Mouse (Mus musculus) cortical plate, adult 2 months (tissue): Measurements from ENCODE around the gene Rab31. TPM values are rescaled to one million over a fixed set of nuclear protein-coding genes. Genes with fewer than 3 reads are reported as not detected.

Experiments
- H3K27ac ChIP-seq: fragments of 200-500 bp; 2 replicates; pipeline ENCODE4 v1.5.1; 2012; ENCODE audit warnings: low read length, control low read depth, inconsistent platforms; ENCODE audit not compliant: insufficient read depth
- H3K4me1 ChIP-seq: fragments of 200-500 bp; 2 replicates; pipeline ENCODE4 v1.6.1; 2011; ENCODE audit warnings: low read length; ENCODE audit not compliant: control insufficient read depth, insufficient read depth
- H3K4me3 ChIP-seq: fragments of 200-500 bp; 2 replicates; pipeline ENCODE4 v1.5.1; 2011; ENCODE audit warnings: mild to moderate bottlenecking, low read length, control low read depth; ENCODE audit not compliant: insufficient read depth
- CTCF ChIP-seq: fragments of 200-500 bp; IDR thresholded peaks from 2 replicates; pipeline ENCODE4 v1.5.1; 2011; ENCODE audit warnings: mild to moderate bottlenecking, control low read depth, low read length; ENCODE audit not compliant: insufficient read depth; ENCODE audit errors: extremely low read depth
- POLR2A ChIP-seq: fragments of 200-500 bp; IDR thresholded peaks from 2 replicates; pipeline ENCODE4 v1.6.1; 2011; ENCODE audit warnings: mild to moderate bottlenecking, low read length, control low read depth; ENCODE audit not compliant: insufficient read depth; ENCODE audit errors: extremely low read depth
- polyA plus RNA-seq: library from polyadenylated mRNA; depleted of rRNA; stranded (reverse); fragments of >200 nt; gene quantifications from 2 replicates; pipeline ENCODE4 v1.2.3, GENCODE M21; 2012; rRNA removed

Rab31 gene
- polyA plus RNA-seq, 1 experiment: 84.6 TPM

DNA sequence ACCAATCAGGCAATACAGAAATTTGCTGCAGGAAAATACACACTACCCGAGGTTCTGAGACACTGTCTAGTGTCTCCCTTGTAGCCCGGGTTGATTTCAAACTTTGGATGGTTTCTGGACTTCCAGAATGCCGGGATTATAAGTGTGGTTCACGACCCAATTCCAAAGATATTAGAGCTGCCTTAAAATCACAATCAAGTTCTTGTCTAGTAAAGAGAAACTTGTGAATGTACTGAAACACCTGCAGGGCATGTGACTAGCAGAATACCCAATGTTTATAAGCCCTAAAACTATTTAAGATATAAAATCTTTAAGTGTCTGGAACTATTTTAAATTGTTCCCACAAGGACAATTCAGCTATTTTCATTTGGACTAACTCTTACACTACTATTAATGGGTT is 160.8 kb downstream of the Rab31 start:
- H3K27ac ChIP-seq: no peak overlapping the region
- peaks cover 16% of the 10 kb centered on the region for H3K4me1 ChIP-seq
- TF ChIP-seq POLR2A: no peak
- TF ChIP-seq CTCF: no peak
- peak overlapping the region; percentile 72; the same call in 1 of the 2 replicates for H3K4me3 ChIP-seq

- H3K4me3 ChIP-seq: no peak overlapping the region
- TF ChIP-seq POLR2A (no peak), CTCF (no peak)
- peaks cover 18% of the 10 kb centered on the region for H3K4me1 ChIP-seq
- H3K27ac ChIP-seq: no peak overlapping the region
Measured at GRCm38 (mm10) chr17:65608743-65609142, 163.8 kb downstream of the Rab31 start.

- TF ChIP-seq POLR2A: no peak
- TF ChIP-seq CTCF: no peak
- no peak overlapping the region for H3K27ac ChIP-seq
- no peak overlapping the region for H3K4me3 ChIP-seq
- peaks cover 18% of the 10 kb centered on the region for H3K4me1 ChIP-seq
Measured at GRCm38 (mm10) chr17:65608312-65608687, 164.3 kb downstream of the Rab31 start.

DNA sequence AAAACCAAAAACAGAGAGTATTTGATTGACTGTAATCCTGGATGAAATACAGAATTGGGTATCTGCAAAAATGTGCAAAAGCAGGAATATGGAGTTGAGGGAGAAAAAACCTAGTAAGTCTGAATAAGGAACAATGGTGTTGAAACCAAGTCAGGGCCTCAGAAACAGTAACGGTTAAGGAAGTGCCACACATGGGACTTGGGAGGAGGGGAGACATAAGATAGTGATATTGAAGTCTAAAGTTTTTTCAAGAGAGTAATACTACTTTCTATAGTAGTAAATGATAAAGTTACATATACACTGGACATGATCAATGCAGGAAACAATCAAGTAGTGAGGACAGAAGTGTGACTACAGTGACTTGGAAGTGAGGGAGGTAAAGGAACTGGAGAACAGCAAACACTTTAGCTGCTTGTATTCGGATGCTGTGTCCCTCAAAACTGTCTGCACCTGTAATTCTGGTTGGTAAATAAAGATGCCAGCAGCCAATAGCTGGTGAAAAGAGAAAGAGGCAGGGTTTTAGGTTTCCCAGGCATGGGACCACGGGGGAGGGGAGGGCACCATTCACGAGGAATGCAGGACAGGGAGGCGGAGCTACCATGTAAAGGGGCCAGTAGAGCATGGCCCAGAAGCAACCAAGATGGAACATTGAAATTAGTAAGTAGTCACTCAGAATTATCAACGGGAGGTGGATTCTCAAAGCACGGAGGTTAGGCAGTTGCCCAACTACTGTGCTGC is 164.8 kb downstream of the Rab31 start:
- H3K27ac ChIP-seq: no peak overlapping the region
- no peak overlapping the region for H3K4me3 ChIP-seq
- peaks cover 18% of the 10 kb centered on the region for H3K4me1 ChIP-seq
- TF ChIP-seq POLR2A (no peak), CTCF (no peak)

- Histone ChIP-seq H3K4me3 (no peak overlapping the region), H3K27ac (no peak overlapping the region), H3K4me1 (peaks cover 18% of the 10 kb centered on the region)
- TF ChIP-seq POLR2A: no peak
- TF ChIP-seq CTCF: no peak
Measured at GRCm38 (mm10) chr17:65606014-65606413, 166.5 kb downstream of the Rab31 start.

- Histone ChIP-seq H3K27ac (no peak overlapping the region), H3K4me1 (peaks cover 17% of the 10 kb centered on the region)
Measured at GRCm38 (mm10) chr17:65604892-65605291, 167.7 kb downstream of the Rab31 start.

GRCm38 (mm10) chr17:65604315-65604714 is 168.2 kb downstream of the Rab31 start:
- Histone ChIP-seq H3K4me1 (peaks cover 13% of the 10 kb centered on the region), H3K27ac (no peak overlapping the region), H3K4me3 (no peak overlapping the region)
- TF ChIP-seq POLR2A (no peak), CTCF (no peak)

More at GRCm38 (mm10) chr17:65604892-65605291, 167.7 kb downstream of the Rab31 start:
- no peak for TF ChIP-seq POLR2A
- no peak for TF ChIP-seq CTCF
- no peak overlapping the region for H3K4me3 ChIP-seq

Other genes with a start within 250 kb of the Rab31 start
- gene Tmem232, start 232.0 kb downstream of the Rab31 start, polyA plus RNA-seq: 2.2 and 2.5 TPM in 2 replicates
- 84.1 and 87.5 TPM in 2 replicates for gene Vapa, start 159.2 kb downstream of the Rab31 start, polyA plus RNA-seq
- 0.15 TPM in 1 of 2 replicates, not detected in the other for gene Txndc2, start 130.6 kb downstream of the Rab31 start, polyA plus RNA-seq
- 72.1 and 79.9 TPM in 2 replicates for gene Ppp4r1, start 9.8 kb upstream of the Rab31 start, polyA plus RNA-seq
- 47.3 and 48.1 TPM in 2 replicates for gene Ralbp1, start 113.0 kb upstream of the Rab31 start, polyA plus RNA-seq
- gene Twsg1, start 178.5 kb upstream of the Rab31 start, polyA plus RNA-seq: 19.3 and 20.7 TPM in 2 replicates